Comparison of ENCODE assay signal across 8 mouse cellular contexts in genomic region chr8:122432443-122433268, GRCm38 (mm10). TPM values are rescaled to one million over a fixed set of nuclear protein-coding genes. Genes with fewer than 3 reads are reported as not detected.
A peak's percentile ranks its signal among the peaks of the same experiment; 100 is the strongest.
DNase-seq lines count a peak whose midpoint lies in the region; ATAC-seq lines count a peak whose summit lies in the region.

Cyba (minus strand) TSS chr8:122432930.

- ATAC-seq in forebrain, embryonic 11.5 days (replicated peaks; ENCODE audit: low FRiP score), result peak; percentile 87

- WGBS in forebrain, embryonic 11.5 days, result 4% methylated on average over 45 of the region's 45 CpGs

- peak within 1 kb of the TSS; percentile 34 for H3K4me3 ChIP-seq in forebrain, embryonic 11.5 days (ENCODE audit: low read depth, low read length)

- no peaks in the 10 kb centered on the region for H3K27me3 ChIP-seq in forebrain, embryonic 11.5 days (ENCODE audit: control insufficient read depth, insufficient read depth, low read length)

- H3K4me2 ChIP-seq in forebrain, embryonic 11.5 days (ENCODE audit: low read depth, low read length, severe bottlenecking), result peak within 1 kb of the TSS; percentile 79

- no peak within 1 kb of the TSS for H3K27ac ChIP-seq in forebrain, embryonic 11.5 days (ENCODE audit: low read depth, low read length)

- peak within 1 kb of the TSS; percentile 66 for H3K9ac ChIP-seq in forebrain, embryonic 11.5 days (ENCODE audit: low read length)

- intact Hi-C loops in heart, postnatal 25 days (cut with DNase I), result loop anchor here (5.0 kb wide), 1 partner anchor 55 kb away; the partner anchor contains the start of gene Zc3h18

- no peaks in the 10 kb centered on the region; the same call in 1 of the 2 replicates for H3K36me3 ChIP-seq in forebrain, embryonic 11.5 days (ENCODE audit: control insufficient read depth, insufficient read depth, low read length)

- H3K9me3 ChIP-seq in forebrain, embryonic 11.5 days (ENCODE audit: control insufficient read depth, low read length), result no peaks in the 10 kb centered on the region

- DNase-seq in CD4-positive helper T cell, adult 2 months (ENCODE audit: low read depth, low spot score), result peak; percentile 89
- DNase-seq in adrenal gland, adult 18-20 months (ENCODE audit: low spot score in 2 of 2), result peak; percentile 48 to 67
- peak; percentile 77 for DNase-seq in forebrain, embryonic 11.5 days (ENCODE audit: low spot score)
- DNase-seq in heart, postnatal 25 days (ENCODE audit: low spot score), result peak; percentile 70
- peak in 1 of 2 experiments; percentile 46 for DNase-seq in layer of hippocampus, postnatal 10 days (ENCODE audit: low spot score in 2 of 2)
- peak; percentile 64 for DNase-seq in mesoderm, embryonic 11.5 days (ENCODE audit: low read depth, low spot score)
- DNase-seq in spleen, postnatal 10 days (ENCODE audit: low spot score in 2 of 2), result peak; percentile 60 to 85
- no peak for DNase-seq in adipocyte (ENCODE audit: low spot score)

- H3K4me1 ChIP-seq in forebrain, embryonic 11.5 days (replicated peaks; ENCODE audit: control insufficient read depth, insufficient read depth, low read length), result peaks cover 9% of the 10 kb centered on the region; the same call in 1 of the 2 replicates

RNA-seq across cellular contexts. Expression of gene Cyba, which starts in this region (rescaled TPM):
- 10 to 100 TPM; 29.0 to 53.7 TPM for total RNA-seq in adrenal gland, adult 18-20 months (2021)
- polyA plus RNA-seq in forebrain, embryonic 11.5 days (2014; fragmentation: Nextera tagmentation; extraction: Ambion mirVana), result 52.3 and 58.2 TPM in 2 replicates
- total RNA-seq in heart, postnatal 25 days (2021), result 10 to 100 TPM; 39.4 to 45.3 TPM
- total RNA-seq in layer of hippocampus, postnatal 10 days (2021), result 10 to 100 TPM; 11.6 to 12.8 TPM
